Mouse (Mus musculus): ENCODE measurements around the gene Mmp14. TPM values are rescaled to one million over a fixed set of nuclear protein-coding genes. Genes with fewer than 3 reads are reported as not detected.

Mmp14 gene
- total and polyA plus RNA-seq, 2 experiments from 2014 or later = 60.9 to 73.2 TPM

- Histone ChIP-seq H3K4me3 (ENCODE audit: low read depth, low read length) (no peak overlapping the region), H3K9ac (replicated peaks; ENCODE audit: low read depth, low read length) (no peak overlapping the region), H3K4me2 (ENCODE audit: low read depth, low read length) (no peak overlapping the region), H3K27me3 (ENCODE audit: control insufficient read depth, insufficient read depth, low read length) (no peaks in the 10 kb centered on the region), H3K4me1 (ENCODE audit: control insufficient read depth, insufficient read depth) (no peaks in the 10 kb centered on the region), H3K36me3 (replicated peaks; ENCODE audit: control insufficient read depth, insufficient read depth, low read length) (no peaks in the 10 kb centered on the region), H3K27ac (ENCODE audit: low read depth) (no peak overlapping the region), H3K9me3 (replicated peaks; ENCODE audit: control insufficient read depth, low read length) (no peaks in the 10 kb centered on the region)
- DNase-seq (ENCODE audit: low spot score) (no peak), ATAC-seq (ENCODE audit: insufficient read depth, low read depth) (no peak)
- TF ChIP-seq EP300 (IDR thresholded peaks at IDR 0.05; ENCODE audit: low read depth) (no peak), CTCF (IDR thresholded peaks at IDR 0.05; ENCODE audit: low read depth) (no peak)
- WGBS = 73% methylated on average over 2 of the region's 2 CpGs
Observed at GRCm38 (mm10) chr14:54421014-54421413, 10.4 kb upstream of the Mmp14 start.

GRCm38 (mm10) chr14:54423406-54423805 lies 8.0 kb upstream of the Mmp14 start:
- ATAC-seq (ENCODE audit: insufficient read depth, low read depth) (no peak), DNase-seq (ENCODE audit: low spot score) (no peak)
- Histone ChIP-seq H3K4me3 (ENCODE audit: low read depth, low read length) (no peak overlapping the region), H3K36me3 (replicated peaks; ENCODE audit: control insufficient read depth, insufficient read depth, low read length) (no peaks in the 10 kb centered on the region; the same call in 1 of the 2 replicates), H3K27me3 (ENCODE audit: control insufficient read depth, insufficient read depth, low read length) (no peaks in the 10 kb centered on the region), H3K4me1 (ENCODE audit: control insufficient read depth, insufficient read depth) (peaks cover 4% of the 10 kb centered on the region; the same call in 1 of the 2 replicates), H3K9me3 (replicated peaks; ENCODE audit: control insufficient read depth, low read length) (no peaks in the 10 kb centered on the region), H3K4me2 (ENCODE audit: low read depth, low read length) (no peak overlapping the region), H3K9ac (replicated peaks; ENCODE audit: low read depth, low read length) (no peak overlapping the region), H3K27ac (ENCODE audit: low read depth) (no peak overlapping the region)
- WGBS = 65% methylated on average over 5 of the region's 5 CpGs
- no peak for TF ChIP-seq EP300 (IDR thresholded peaks at IDR 0.05; ENCODE audit: low read depth)
- peak; percentile 63 for TF ChIP-seq CTCF (IDR thresholded peaks at IDR 0.05; ENCODE audit: low read depth)

GRCm38 (mm10) chr14:54424634-54425033 lies 6.8 kb upstream of the Mmp14 start:
- Histone ChIP-seq H3K27ac (ENCODE audit: low read depth) (no peak overlapping the region), H3K4me3 (ENCODE audit: low read depth, low read length) (no peak overlapping the region), H3K4me1 (ENCODE audit: control insufficient read depth, insufficient read depth) (peaks cover 8% of the 10 kb centered on the region; the same call in 1 of the 2 replicates), H3K9ac (replicated peaks; ENCODE audit: low read depth, low read length) (no peak overlapping the region), H3K27me3 (ENCODE audit: control insufficient read depth, insufficient read depth, low read length) (no peaks in the 10 kb centered on the region), H3K9me3 (replicated peaks; ENCODE audit: control insufficient read depth, low read length) (no peaks in the 10 kb centered on the region), H3K4me2 (ENCODE audit: low read depth, low read length) (no peak overlapping the region), H3K36me3 (replicated peaks; ENCODE audit: control insufficient read depth, insufficient read depth, low read length) (peaks cover 5% of the 10 kb centered on the region)
- ATAC-seq (ENCODE audit: insufficient read depth, low read depth) (no peak), DNase-seq (ENCODE audit: low spot score) (no peak)
- TF ChIP-seq CTCF (IDR thresholded peaks at IDR 0.05; ENCODE audit: low read depth) = no peak
- no peak for TF ChIP-seq EP300 (IDR thresholded peaks at IDR 0.05; ENCODE audit: low read depth)
- WGBS = 67% methylated on average over 1 of the region's 1 CpGs

- H3K27me3 ChIP-seq (ENCODE audit: control insufficient read depth, insufficient read depth, low read length) = no peaks in the 10 kb centered on the region
- H3K4me2 ChIP-seq (ENCODE audit: low read depth, low read length) = no peak overlapping the region
Observed at GRCm38 (mm10) chr14:54425540-54425939, 5.9 kb upstream of the Mmp14 start.

GRCm38 (mm10) chr14:54426003-54426688 lies 5.3 kb upstream of the Mmp14 start:
- 31% methylated on average over 14 of the region's 14 CpGs for WGBS
- H3K4me2 ChIP-seq (ENCODE audit: low read depth, low read length) = peak overlapping the region; percentile 83
- TF ChIP-seq EP300 (IDR thresholded peaks at IDR 0.05; ENCODE audit: low read depth) (no peak), CTCF (IDR thresholded peaks at IDR 0.05; ENCODE audit: low read depth) (no peak)
- H3K4me3 ChIP-seq (ENCODE audit: low read depth, low read length) = peak overlapping the region; percentile 77
- no peaks in the 10 kb centered on the region for H3K27me3 ChIP-seq (ENCODE audit: control insufficient read depth, insufficient read depth, low read length)
- H3K9me3 ChIP-seq (replicated peaks; ENCODE audit: control insufficient read depth, low read length) = no peaks in the 10 kb centered on the region
- ATAC-seq (ENCODE audit: insufficient read depth, low read depth) = peak; percentile 31; the same call in 1 of the 2 replicates
- no peak for DNase-seq (ENCODE audit: low spot score)
- peak overlapping the region; percentile 70 for H3K9ac ChIP-seq (replicated peaks; ENCODE audit: low read depth, low read length)
- H3K36me3 ChIP-seq (replicated peaks; ENCODE audit: control insufficient read depth, insufficient read depth, low read length) = peaks cover 5% of the 10 kb centered on the region
- H3K27ac ChIP-seq (ENCODE audit: low read depth) = peak overlapping the region; percentile 91
- H3K4me1 ChIP-seq (ENCODE audit: control insufficient read depth, insufficient read depth) = peaks cover 18% of the 10 kb centered on the region

More at GRCm38 (mm10) chr14:54425540-54425939, 5.9 kb upstream of the Mmp14 start:
- H3K9ac ChIP-seq (replicated peaks; ENCODE audit: low read depth, low read length) = no peak overlapping the region
- peaks cover 17% of the 10 kb centered on the region for H3K4me1 ChIP-seq (ENCODE audit: control insufficient read depth, insufficient read depth)
- peaks cover 5% of the 10 kb centered on the region for H3K36me3 ChIP-seq (replicated peaks; ENCODE audit: control insufficient read depth, insufficient read depth, low read length)
- H3K27ac ChIP-seq (ENCODE audit: low read depth) = no peak overlapping the region
- WGBS = 61% methylated on average over 1 of the region's 1 CpGs
- H3K9me3 ChIP-seq (replicated peaks; ENCODE audit: control insufficient read depth, low read length) = no peaks in the 10 kb centered on the region
- no peak for TF ChIP-seq EP300 (IDR thresholded peaks at IDR 0.05; ENCODE audit: low read depth)
- TF ChIP-seq CTCF (IDR thresholded peaks at IDR 0.05; ENCODE audit: low read depth) = no peak
- no peak overlapping the region for H3K4me3 ChIP-seq (ENCODE audit: low read depth, low read length)
- ATAC-seq (ENCODE audit: insufficient read depth, low read depth) (no peak), DNase-seq (ENCODE audit: low spot score) (no peak)
